Mouse (Mus musculus): Measurements from ENCODE around the gene Pgm2.

Gene Pgm2

GRCm38 (mm10) chr5:64144315-64144714, 51.6 kb downstream of the Pgm2 start:
- DNase-seq (ENCODE audit: low read depth, low spot score): peak; percentile 95

DNA sequence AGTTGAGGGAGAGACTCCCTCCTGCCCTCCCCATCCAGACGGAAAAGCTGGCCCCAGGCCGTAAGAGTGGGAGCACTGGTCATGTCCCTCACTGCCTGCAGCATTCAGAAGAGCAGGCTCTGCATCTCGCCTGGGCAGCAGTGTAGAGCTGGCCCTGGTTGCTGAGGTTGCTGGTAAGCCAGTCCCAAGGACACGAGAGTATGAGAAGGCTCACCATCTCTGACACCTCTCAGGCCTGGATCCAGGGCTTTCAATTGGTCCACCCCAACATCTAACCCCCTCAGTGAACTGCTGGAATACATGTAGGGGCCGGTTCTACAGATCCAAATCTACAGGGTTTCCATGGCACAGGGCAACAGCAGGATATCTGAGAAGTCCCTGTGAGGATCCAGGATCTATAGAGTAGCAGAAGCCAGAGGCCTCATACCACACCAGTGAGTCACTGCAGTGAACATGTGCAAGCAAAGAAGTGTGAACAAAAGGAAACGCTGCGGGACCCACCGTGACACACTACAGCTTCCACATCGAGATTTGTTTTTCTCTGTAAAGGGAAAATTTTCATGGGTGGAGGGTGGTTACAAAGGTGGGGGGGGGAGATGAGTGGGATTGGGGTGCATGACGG, 53.7 kb downstream of the Pgm2 start:
- no peak for DNase-seq (ENCODE audit: low read depth, low spot score)

GRCm38 (mm10) chr5:64149184-64150127, 56.7 kb downstream of the Pgm2 start:
- DNase-seq (ENCODE audit: low read depth, low spot score): no peak

DNA sequence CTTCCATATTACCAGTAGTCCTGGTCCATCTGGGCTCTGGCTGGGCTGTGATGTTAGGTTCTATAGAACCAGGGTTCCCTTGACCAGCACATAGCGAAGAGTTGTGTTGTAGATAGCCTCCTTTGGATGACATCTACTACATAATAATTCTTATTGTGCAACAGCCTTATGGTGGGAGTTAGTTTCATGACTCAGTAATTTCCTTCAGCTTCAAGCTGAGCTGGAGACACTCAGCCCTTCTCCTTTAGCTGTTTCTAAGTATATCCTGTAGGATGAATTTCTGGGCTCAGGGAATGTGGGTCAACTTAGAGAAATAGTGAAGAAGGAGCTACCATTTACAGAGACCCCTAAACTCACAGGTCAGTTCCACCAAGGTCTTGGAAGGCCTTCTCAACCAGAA, 60.6 kb downstream of the Pgm2 start:
- DNase-seq (ENCODE audit: low read depth, low spot score): peak; percentile 66

- peak; percentile 48 for DNase-seq (ENCODE audit: low read depth, low spot score)
Measured at GRCm38 (mm10) chr5:64155861-64156550, 63.3 kb downstream of the Pgm2 start, which contains the start of gene Tbc1d1. Gene Tbc1d1 (plus strand): TSS chr5:64156305.

DNA sequence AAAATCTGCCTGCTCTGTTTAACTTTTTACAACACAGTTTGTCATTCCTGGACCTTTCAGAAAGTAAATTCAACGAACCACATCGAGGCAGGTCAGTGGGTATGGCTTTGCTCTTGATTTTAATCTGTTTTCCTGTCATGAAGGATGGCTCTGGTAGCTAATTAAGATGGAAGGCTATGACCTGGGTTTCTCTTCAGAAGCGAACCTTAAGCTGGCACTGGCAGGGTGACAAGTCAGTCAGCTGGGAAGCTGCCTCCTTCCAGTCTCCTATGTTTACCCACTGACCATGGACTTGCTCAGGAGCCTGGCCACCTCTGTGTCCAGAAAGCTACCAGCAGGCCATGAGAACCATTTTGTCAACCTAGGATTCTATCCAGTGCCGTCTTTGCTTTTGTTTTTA, 63.8 kb downstream of the Pgm2 start:
- DNase-seq (ENCODE audit: low read depth, low spot score): no peak

GRCm38 (mm10) chr5:64157926-64158325, 65.2 kb downstream of the Pgm2 start:
- DNase-seq (ENCODE audit: low read depth, low spot score): no peak

DNA sequence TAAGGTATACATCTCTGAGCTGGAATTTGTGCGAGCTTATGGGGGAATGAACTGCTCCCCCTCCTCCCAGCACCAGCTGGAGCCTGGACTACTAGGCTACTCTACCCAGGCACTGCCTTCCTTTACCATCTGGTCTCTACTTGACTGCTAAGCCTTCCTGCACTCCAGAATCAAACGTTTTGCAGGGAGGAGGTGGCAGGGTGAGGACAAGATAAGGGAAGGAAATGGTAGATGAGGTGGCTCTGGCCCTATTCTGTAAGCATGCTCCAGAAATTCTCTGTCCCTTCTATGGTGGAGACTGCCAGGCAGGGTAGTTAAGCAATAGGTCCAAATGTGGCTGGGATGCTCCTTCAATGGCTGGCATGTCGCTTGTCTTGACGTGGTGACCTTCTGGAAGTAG, 65.8 kb downstream of the Pgm2 start:
- peak; percentile 10 for DNase-seq (ENCODE audit: low read depth, low spot score)

- DNase-seq (ENCODE audit: low read depth, low spot score): peak; percentile 90
Measured at GRCm38 (mm10) chr5:64159065-64159780, 66.5 kb downstream of the Pgm2 start.

DNA sequence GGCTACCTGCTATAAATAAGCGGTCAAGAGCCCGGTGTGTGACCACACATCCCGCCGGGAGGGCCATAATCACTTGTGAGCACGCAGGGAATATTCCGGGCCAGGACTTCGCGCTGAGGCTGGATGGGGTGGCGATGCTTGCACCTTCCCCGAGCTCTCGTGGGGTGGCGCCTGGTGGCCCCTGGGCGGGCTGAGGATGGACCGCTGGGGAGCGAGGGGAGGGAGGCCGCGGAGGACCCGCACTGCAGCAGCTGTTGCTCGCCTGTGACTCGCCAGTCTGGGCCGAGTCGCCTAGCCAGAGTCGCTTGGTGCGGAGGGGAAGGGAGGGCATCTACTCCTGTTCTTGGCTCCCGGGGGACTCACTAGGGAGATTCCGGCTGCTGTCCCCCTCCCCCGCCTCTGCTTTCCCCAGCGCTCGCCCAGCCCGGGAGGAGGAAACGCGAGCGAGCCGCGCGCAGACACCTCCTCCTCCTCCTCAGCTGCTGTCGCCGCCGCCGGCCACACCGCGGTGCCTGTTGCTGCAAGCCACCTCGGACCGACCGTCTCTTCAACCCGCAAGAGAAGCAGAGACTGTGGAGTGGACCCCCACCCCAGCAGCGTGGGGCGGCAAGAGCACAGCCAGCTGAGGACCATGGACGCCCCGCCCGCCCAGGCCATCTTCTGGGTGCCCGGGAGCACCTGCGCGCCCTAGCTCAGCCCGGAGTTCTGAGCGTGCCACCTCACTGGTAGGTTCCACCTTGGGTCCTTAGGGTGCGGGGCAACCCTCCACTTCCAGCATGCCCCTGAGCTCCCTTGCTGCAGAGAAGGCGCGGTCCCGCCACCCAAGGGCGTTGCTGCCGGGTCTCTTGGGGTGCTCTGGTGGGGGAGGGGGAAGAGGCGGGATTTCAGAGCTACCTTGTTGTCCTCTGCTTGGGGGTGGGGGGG, 67.3 kb downstream of the Pgm2 start:
- peak; percentile 76 for DNase-seq (ENCODE audit: low read depth, low spot score)

DNA sequence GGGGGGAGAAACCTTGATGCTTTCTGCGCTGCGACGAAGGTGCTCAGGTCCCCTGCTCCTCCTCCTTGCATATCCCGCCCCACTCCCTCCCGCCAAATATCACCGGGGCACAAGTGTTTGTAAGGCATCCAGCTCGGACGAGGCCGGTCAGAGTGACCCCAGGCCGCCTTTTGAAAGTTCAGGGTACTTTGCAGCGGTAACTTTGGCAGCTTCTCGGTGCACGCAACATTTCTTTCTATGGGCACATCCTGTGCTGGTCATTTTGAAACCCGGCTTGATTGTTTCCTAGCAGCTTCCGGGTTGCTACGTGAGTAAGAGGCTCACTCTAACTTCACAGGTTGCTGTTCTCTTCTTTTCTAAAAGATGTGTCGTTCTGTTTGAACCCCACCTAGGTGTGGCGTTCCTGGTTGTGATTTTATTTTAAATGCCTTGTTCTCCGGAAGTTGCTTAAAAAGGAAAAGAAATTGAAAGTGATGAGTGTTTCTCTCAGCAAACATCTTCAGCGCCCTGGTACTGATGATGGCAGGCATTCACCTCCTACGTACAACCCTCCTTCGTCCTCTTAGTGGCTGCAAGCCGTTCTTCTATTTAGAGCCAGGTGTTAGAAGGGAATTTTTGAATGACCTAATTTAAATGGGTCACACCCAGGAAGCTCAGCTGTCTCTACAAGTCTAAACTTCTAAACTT, 68.1 kb downstream of the Pgm2 start:
- DNase-seq (ENCODE audit: low read depth, low spot score): peak; percentile 19

DNA sequence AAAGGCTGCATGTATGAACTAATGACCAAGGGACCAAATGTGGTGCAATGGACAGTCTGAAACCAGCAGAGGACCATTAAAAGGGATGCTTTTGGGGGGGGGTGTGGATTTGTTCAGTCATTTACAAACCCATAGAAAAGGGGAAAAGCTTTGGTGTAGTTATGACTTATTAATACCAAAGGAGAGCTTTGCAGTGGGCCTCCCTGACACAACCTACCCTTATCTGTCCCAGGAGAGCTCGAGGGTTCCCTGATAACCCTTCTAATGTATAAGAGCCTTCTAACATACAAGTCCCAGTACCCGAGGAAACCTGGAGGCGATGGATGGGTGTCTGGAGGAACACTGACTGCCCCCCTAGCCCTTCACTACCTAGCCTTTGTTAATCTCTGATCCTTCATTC, 69.2 kb downstream of the Pgm2 start:
- no peak for DNase-seq (ENCODE audit: low read depth, low spot score)

- DNase-seq (ENCODE audit: low read depth, low spot score): no peak
Measured at GRCm38 (mm10) chr5:64162582-64162981, 69.8 kb downstream of the Pgm2 start.

DNA sequence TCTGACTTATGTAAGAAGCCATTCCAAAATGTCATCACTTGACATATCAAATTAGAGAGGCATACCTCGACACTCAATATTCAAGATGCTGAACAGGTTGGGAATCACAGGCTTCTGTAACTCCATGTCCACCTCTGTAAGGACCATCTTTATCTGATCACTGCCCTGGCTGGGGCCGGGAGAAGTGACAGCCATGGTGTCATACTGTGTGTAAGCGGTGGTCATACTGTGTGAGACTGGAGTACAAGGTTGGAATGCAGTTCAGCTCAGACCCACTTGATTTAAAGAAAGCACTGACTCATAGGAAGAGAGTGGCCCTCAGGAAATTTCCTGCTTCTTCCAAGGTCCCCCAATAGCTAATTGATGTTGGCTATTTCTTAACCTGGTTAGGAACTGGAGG, 71.7 kb downstream of the Pgm2 start:
- DNase-seq (ENCODE audit: low read depth, low spot score): no peak

GRCm38 (mm10) chr5:64165826-64166225, 73.1 kb downstream of the Pgm2 start:
- DNase-seq (ENCODE audit: low read depth, low spot score): peak; percentile 54

DNA sequence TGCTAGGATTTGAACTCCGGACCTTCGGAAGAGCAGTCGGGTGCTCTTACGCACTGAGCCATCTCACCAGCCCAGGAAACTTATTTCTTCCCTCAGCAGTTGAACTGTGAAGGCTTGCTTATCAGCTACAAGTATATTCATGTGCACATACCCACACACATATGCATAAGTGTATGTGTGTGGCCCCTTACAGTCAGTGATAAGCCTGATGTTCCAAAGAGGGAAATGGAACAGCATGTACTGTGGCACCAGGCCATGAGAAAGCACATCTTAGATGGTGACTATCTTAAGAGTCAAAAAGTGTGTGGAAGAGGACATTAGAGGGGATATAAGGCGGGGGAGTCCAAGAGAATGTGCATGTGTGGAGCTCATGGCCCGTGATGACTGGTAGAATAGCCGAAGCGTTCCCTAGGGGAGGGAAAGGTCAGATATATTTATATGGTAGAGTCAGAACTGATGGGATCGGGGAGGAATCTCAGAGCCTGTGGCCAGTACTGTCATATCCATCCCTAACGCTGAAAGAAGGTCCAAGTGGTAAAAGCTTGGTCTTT, 76.3 kb downstream of the Pgm2 start:
- no peak for DNase-seq (ENCODE audit: low read depth, low spot score)

DNA sequence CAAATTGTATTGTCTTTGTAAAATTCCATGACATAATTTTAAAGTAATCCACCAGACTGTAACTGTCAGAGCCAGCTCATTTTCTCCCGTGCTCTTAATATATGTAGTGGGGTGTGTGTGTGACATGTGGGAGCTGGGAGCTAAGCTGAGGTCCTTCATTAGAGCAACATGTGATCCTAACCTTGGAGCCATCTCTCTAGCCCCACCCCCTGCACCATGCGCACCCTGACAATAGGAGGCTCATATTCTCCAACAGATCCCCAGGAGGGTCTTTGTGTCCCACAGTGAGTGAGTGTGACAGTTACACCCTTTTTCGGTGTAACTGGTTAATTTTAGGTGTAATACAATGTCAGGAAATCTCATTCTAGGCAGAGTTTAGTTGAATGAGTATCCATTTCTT, 80.1 kb downstream of the Pgm2 start:
- DNase-seq (ENCODE audit: low read depth, low spot score): no peak

DNA sequence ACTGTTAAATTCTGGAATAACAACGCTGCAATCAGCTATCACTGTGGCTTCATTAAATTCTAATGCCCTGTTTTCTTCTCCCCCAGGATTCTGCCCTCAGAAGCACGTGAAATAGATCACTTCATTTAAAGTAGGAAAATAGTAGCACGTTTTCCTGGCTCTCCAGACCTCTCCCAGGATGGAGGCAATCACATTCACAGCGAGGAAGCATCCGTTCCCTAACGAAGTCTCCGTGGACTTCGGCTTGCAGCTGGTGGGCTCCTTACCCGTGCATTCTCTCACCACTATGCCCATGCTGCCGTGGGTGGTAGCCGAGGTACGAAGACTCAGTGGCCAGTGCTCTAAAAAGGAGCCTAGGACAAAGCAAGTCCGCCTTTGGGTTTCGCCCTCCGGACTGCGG, 80.6 kb downstream of the Pgm2 start:
- DNase-seq (ENCODE audit: low read depth, low spot score): no peak

DNA sequence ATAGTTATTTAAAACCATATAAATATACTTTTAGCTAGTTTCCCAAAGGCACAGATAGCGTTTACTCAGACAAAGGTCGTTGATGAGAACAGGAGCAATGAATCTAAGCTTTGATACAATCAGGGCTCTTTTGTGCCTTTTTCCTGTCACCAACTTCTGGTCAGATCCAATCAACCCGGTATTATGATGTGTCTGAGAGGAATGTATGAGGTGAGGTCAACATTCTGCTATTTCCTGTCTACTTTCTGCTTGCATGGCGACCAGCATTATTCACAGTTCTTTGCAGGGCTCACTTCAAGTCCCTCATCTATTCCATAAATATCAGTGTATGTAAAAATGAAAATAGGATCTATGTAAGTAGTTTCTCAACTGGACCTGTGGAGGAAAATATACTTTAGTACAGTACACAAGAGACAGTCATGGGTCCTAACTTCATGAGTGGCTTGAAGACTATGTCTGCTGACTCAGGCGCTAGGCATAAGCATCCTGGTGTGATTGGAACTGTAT, 81.7 kb downstream of the Pgm2 start:
- DNase-seq (ENCODE audit: low read depth, low spot score): no peak
